Mouse (Mus musculus): Measurements from ENCODE around the gene Eme2.

Gene Eme2

GRCm38 (mm10) chr17:24896993-24897269 is 2.0 kb upstream of the Eme2 start:
- in situ Hi-C loops (cut with MboI; ENCODE audit: low sequenced_read_pairs): no loop called here

- in situ Hi-C loops (cut with MboI; ENCODE audit: low sequenced_read_pairs): no loop called here
Measured at GRCm38 (mm10) chr17:24896241-24896992, 1.5 kb upstream of the Eme2 start, which contains the start of gene Nme3. TSS of gene Nme3 (plus strand) at chr17:24896500.

GRCm38 (mm10) chr17:24895571-24896240 is 819 bp upstream of the Eme2 start:
- in situ Hi-C loops (cut with MboI; ENCODE audit: low sequenced_read_pairs): no loop called here

- in situ Hi-C loops (cut with MboI; ENCODE audit: low sequenced_read_pairs): no loop called here
Measured at GRCm38 (mm10) chr17:24894061-24894994, 559 bp downstream of the Eme2 start.

GRCm38 (mm10) chr17:24893276-24893675 is 1.6 kb downstream of the Eme2 start:
- in situ Hi-C loops (cut with MboI; ENCODE audit: low sequenced_read_pairs): no loop called here

- in situ Hi-C loops (cut with MboI; ENCODE audit: low sequenced_read_pairs): no loop called here
Measured at GRCm38 (mm10) chr17:24892785-24893184, 2.1 kb downstream of the Eme2 start.

GRCm38 (mm10) chr17:24891321-24891720 is 3.6 kb downstream of the Eme2 start:
- in situ Hi-C loops (cut with MboI; ENCODE audit: low sequenced_read_pairs): no loop called here

GRCm38 (mm10) chr17:24890151-24891092 is 4.5 kb downstream of the Eme2 start:
- in situ Hi-C loops (cut with MboI; ENCODE audit: low sequenced_read_pairs): no loop called here

GRCm38 (mm10) chr17:24888862-24889261 is 6.0 kb downstream of the Eme2 start:
- in situ Hi-C loops (cut with MboI; ENCODE audit: low sequenced_read_pairs): loop anchor here (10.0 kb wide), 1 partner anchor 144 kb away; no protein-coding TSS in a partner anchor

- in situ Hi-C loops (cut with MboI; ENCODE audit: low sequenced_read_pairs): loop anchor here (10.0 kb wide), 1 partner anchor 143 kb away; no protein-coding TSS in a partner anchor
Measured at GRCm38 (mm10) chr17:24887291-24888080, 7.4 kb downstream of the Eme2 start.

GRCm38 (mm10) chr17:24886932-24887271 is 8.0 kb downstream of the Eme2 start:
- in situ Hi-C loops (cut with MboI; ENCODE audit: low sequenced_read_pairs): loop anchor here (10.0 kb wide), 1 partner anchor 142 kb away; no protein-coding TSS in a partner anchor

GRCm38 (mm10) chr17:24886134-24886931 is 8.6 kb downstream of the Eme2 start, which contains the start of the genes Nubp2 and Spsb3:
TSS of gene Nubp2 (minus strand) at chr17:24886349.
TSS of gene Spsb3 (plus strand) at chr17:24886643.
- in situ Hi-C loops (cut with MboI; ENCODE audit: low sequenced_read_pairs): loop anchor here (10.0 kb wide), 1 partner anchor 142 kb away; no protein-coding TSS in a partner anchor

- in situ Hi-C loops (cut with MboI; ENCODE audit: low sequenced_read_pairs): loop anchor here (10.0 kb wide), 1 partner anchor 141 kb away; no protein-coding TSS in a partner anchor
Measured at GRCm38 (mm10) chr17:24885356-24886133, 9.3 kb downstream of the Eme2 start.

GRCm38 (mm10) chr17:24884391-24884790 is 10.5 kb downstream of the Eme2 start:
- in situ Hi-C loops (cut with MboI; ENCODE audit: low sequenced_read_pairs): loop anchor here (10.0 kb wide), 1 partner anchor 140 kb away; no protein-coding TSS in a partner anchor

- in situ Hi-C loops (cut with MboI; ENCODE audit: low sequenced_read_pairs): loop anchor here (10.0 kb wide), 1 partner anchor 137 kb away; no protein-coding TSS in a partner anchor
Measured at GRCm38 (mm10) chr17:24881738-24882440, 13.0 kb downstream of the Eme2 start.

- in situ Hi-C loops (cut with MboI; ENCODE audit: low sequenced_read_pairs): no loop called here
Measured at GRCm38 (mm10) chr17:24878531-24878930, 16.4 kb downstream of the Eme2 start.

GRCm38 (mm10) chr17:24878117-24878397 is 16.8 kb downstream of the Eme2 start:
- in situ Hi-C loops (cut with MboI; ENCODE audit: low sequenced_read_pairs): no loop called here
